Comparison of ENCODE assay signal across 8 mouse cellular contexts in genomic region chr6:72647383-72647820, GRCm38 (mm10). TPM values are rescaled to one million over a fixed set of nuclear protein-coding genes. Genes with fewer than 3 reads are reported as not detected.
DNase-seq lines count a peak whose midpoint lies in the region; ATAC-seq and TF ChIP-seq lines count a peak whose summit lies in the region.

No protein-coding gene starts in this region.

- H3K36me3 ChIP-seq in hindbrain, embryonic 16.5 days (ENCODE audit: control insufficient read depth, insufficient read depth, low read length), result no peaks in the 10 kb centered on the region

- H3K4me1 ChIP-seq in cortical plate, adult 2 months (ENCODE audit: control insufficient read depth, insufficient read depth, low read length), result peaks cover 2% of the 10 kb centered on the region; the same call in 1 of the 2 replicates
- H3K4me1 ChIP-seq in hindbrain, embryonic 16.5 days (ENCODE audit: control insufficient read depth, insufficient read depth, low read depth, low read length), result peaks cover 4% of the 10 kb centered on the region; the same call in 1 of the 2 replicates

- no peaks in the 10 kb centered on the region for H3K9me3 ChIP-seq in hindbrain, embryonic 16.5 days (ENCODE audit: control insufficient read depth, low read length)

- peak; percentile 64 for ATAC-seq in cerebellum, adult (ENCODE audit: insufficient number of reproducible peaks, low FRiP score, low TSS enrichment)
- ATAC-seq in hindbrain, embryonic 16.5 days, result peak; percentile 79

- 67% methylated on average over 10 of the region's 10 CpGs for whole genome bisulfite sequencing in hindbrain, embryonic 16.5 days

- no peak overlapping the region for H3K4me2 ChIP-seq in hindbrain, embryonic 16.5 days (ENCODE audit: low read length)

- H3K27ac ChIP-seq in cortical plate, adult 2 months (ENCODE audit: insufficient read depth, low read length), result no peak overlapping the region
- no peak overlapping the region for H3K27ac ChIP-seq in hindbrain, embryonic 16.5 days (ENCODE audit: low read depth, low read length)

- no peak for DNase-seq in cerebellum, adult 11-12 months
- peak; percentile 50 to 62 for DNase-seq in gastrocnemius, adult 8-10 months (ENCODE audit: low spot score in 2 of 2)
- DNase-seq in left cerebral cortex, adult 18-20 months (ENCODE audit: low spot score in 2 of 2), result peak; percentile 71 to 85
- peak; percentile 47 to 74 for DNase-seq in lung, postnatal 4 days
- peak; percentile 82 for DNase-seq in right cerebral cortex, postnatal 14 days

- H3K27me3 ChIP-seq in hindbrain, embryonic 16.5 days (replicated peaks; ENCODE audit: control insufficient read depth, insufficient read depth, low read length), result no peaks in the 10 kb centered on the region

- TF ChIP-seq POLR2A in cortical plate, adult 2 months (IDR thresholded peaks at IDR 0.05; ENCODE audit: extremely low read depth, insufficient read depth, low read length), result no peak

- peak; percentile 90 for TF ChIP-seq CTCF in cortical plate, adult 2 months (IDR thresholded peaks at IDR 0.05; ENCODE audit: extremely low read depth, insufficient read depth, low read length)

- no peak overlapping the region for H3K4me3 ChIP-seq in cortical plate, adult 2 months (ENCODE audit: insufficient read depth, low read length)
- no peak overlapping the region for H3K4me3 ChIP-seq in hindbrain, embryonic 16.5 days (ENCODE audit: low read length)

- H3K9ac ChIP-seq in hindbrain, embryonic 16.5 days (ENCODE audit: low read depth, low read length), result no peak overlapping the region

RNA-seq across cellular contexts. Expression of gene Tgoln1, which starts 30.6 kb away (rescaled TPM):
- 68.7 and 70.3 TPM in 2 replicates for polyA plus RNA-seq in cortical plate, adult 2 months (2012; rRNA removed)
- total RNA-seq in gastrocnemius, adult 8-10 months (2022), result 10 to 100 TPM; 24.2 to 28.7 (median 25.4) TPM
- 35.6 and 38.9 TPM in 2 replicates for polyA plus RNA-seq in hindbrain, embryonic 16.5 days (2015; fragmentation: Nextera tagmentation; extraction: Ambion mirVana)
- 100 to 1,000 TPM in 1 of 2 experiments, 10 to 100 TPM in 1; 97.3 to 102 TPM for total RNA-seq in left cerebral cortex, adult 18-20 months (2021)

RNA-seq across cellular contexts. Expression of gene Retsat, which starts 49.1 kb away (rescaled TPM):
- 14.1 and 14.8 TPM in 2 replicates for polyA plus RNA-seq in cortical plate, adult 2 months (2012; rRNA removed)
- 10 to 100 TPM; 64.4 to 72.3 (median 68.1) TPM for total RNA-seq in gastrocnemius, adult 8-10 months (2022)
- polyA plus RNA-seq in hindbrain, embryonic 16.5 days (2015; fragmentation: Nextera tagmentation; extraction: Ambion mirVana), result 7.0 and 8.4 TPM in 2 replicates
- total RNA-seq in left cerebral cortex, adult 18-20 months (2021), result 10 to 100 TPM; 50.1 to 60.4 TPM

RNA-seq across cellular contexts. Expression of gene Elmod3, which starts 49.2 kb away (rescaled TPM):
- 27.5 and 28.1 TPM in 2 replicates for polyA plus RNA-seq in cortical plate, adult 2 months (2012; rRNA removed)
- 1 to 10 TPM; 7.9 to 8.9 (median 8.2) TPM for total RNA-seq in gastrocnemius, adult 8-10 months (2022)
- polyA plus RNA-seq in hindbrain, embryonic 16.5 days (2015; fragmentation: Nextera tagmentation; extraction: Ambion mirVana), result 17.3 and 18.7 TPM in 2 replicates
- 10 to 100 TPM; 22.6 to 23.1 TPM for total RNA-seq in left cerebral cortex, adult 18-20 months (2021)
